Mouse (Mus musculus): ENCODE results near the gene Osbpl3.

DNA sequence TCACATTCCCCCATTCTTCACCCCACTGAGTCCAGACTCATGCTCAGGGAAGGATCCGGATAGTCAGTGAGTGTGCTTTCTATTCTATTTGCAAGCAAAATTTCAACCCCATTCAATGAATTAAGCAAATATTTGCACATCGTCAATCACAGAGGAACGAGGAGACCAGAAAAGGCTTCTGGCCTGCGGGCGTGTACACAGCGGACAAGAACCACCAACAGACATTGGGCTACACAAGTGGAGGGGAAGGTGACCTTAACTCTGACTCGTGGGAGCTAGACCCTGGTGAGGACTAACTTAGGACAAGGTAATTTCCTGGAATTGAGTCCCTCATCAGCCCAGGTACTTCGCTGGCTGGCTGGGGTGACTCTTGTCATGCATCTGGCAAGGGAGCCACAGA is 126.6 kb downstream of the Osbpl3 start:
- TF ChIP-seq TAL1 (IDR thresholded peaks at IDR 0.05; ENCODE audit: low read length) (no peak), GATA1 (IDR thresholded peaks at IDR 0.05; ENCODE audit: low read length) (no peak)
